Mouse (Mus musculus) mesoderm, embryonic 11.5 days (tissue): ENCODE data around the gene Mcam.

Source experiments
- DNase-seq: peaks from one replicate; pipeline ENCODE4 v3.0.0-alpha.2; 2012; ENCODE audit warnings: low read depth, low spot score

The Mcam gene

GRCm38 (mm10) chr9:44134101-44134850, at the start of gene Mcam:
Gene Mcam, plus strand, starts transcription at chr9:44134469.
- peak; percentile 54 for DNase-seq

GRCm38 (mm10) chr9:44084659-44085229, 49.5 kb upstream of the Mcam start:
- DNase-seq = peak; percentile 81

GRCm38 (mm10) chr9:44085276-44085675, 49.0 kb upstream of the Mcam start:
- no peak for DNase-seq

- DNase-seq = no peak
These were observed 48.3 kb upstream of the Mcam start for GRCm38 (mm10) chr9:44085741-44086665.

GRCm38 (mm10) chr9:44086960-44087359, 47.3 kb upstream of the Mcam start:
- DNase-seq = no peak

- no peak for DNase-seq
These were observed 46.4 kb upstream of the Mcam start for GRCm38 (mm10) chr9:44087761-44088455.

GRCm38 (mm10) chr9:44088877-44089608, 45.2 kb upstream of the Mcam start:
- no peak for DNase-seq

- DNase-seq = peak; percentile 69
These were observed 40.4 kb upstream of the Mcam start for GRCm38 (mm10) chr9:44093612-44094503.

GRCm38 (mm10) chr9:44094737-44095136, 39.5 kb upstream of the Mcam start:
- no peak for DNase-seq

GRCm38 (mm10) chr9:44095781-44096180, 38.5 kb upstream of the Mcam start:
- no peak for DNase-seq

- DNase-seq = no peak
These were observed 37.7 kb upstream of the Mcam start for GRCm38 (mm10) chr9:44096536-44096935.

GRCm38 (mm10) chr9:44101490-44101889, 32.8 kb upstream of the Mcam start, which contains the start of gene Mfrp:
Gene Mfrp, plus strand, starts transcription at chr9:44101729.
- DNase-seq = no peak

- DNase-seq = no peak
These were observed 29.4 kb upstream of the Mcam start for GRCm38 (mm10) chr9:44104881-44105280.

GRCm38 (mm10) chr9:44105781-44106180, 28.5 kb upstream of the Mcam start:
- no peak for DNase-seq

GRCm38 (mm10) chr9:44106182-44106581, 28.1 kb upstream of the Mcam start:
- no peak for DNase-seq

GRCm38 (mm10) chr9:44106596-44106995, 27.7 kb upstream of the Mcam start:
- DNase-seq = no peak

GRCm38 (mm10) chr9:44107110-44107509, 27.2 kb upstream of the Mcam start, which contains the start of gene C1qtnf5:
Gene C1qtnf5, plus strand, starts transcription at chr9:44107245.
- DNase-seq = no peak

- DNase-seq = peak; percentile 48
These were observed 26.6 kb upstream of the Mcam start for GRCm38 (mm10) chr9:44107557-44108179.
